Mouse (Mus musculus) forebrain, postnatal 0 days (tissue): ENCODE data around the gene Nlrc3. TPM values are rescaled to one million over a fixed set of nuclear protein-coding genes. Genes with fewer than 3 reads are reported as not detected.

Source experiments
- ATAC-seq: fragments of 200-750 bp; cut with Nextera tagmentation; 2 replicates; pipeline ENCODE4 v1.8.0; 2017; ENCODE audit warnings: mild to moderate bottlenecking, moderate library complexity
- DNase-seq: peaks from one replicate; pipeline ENCODE4 v3.0.0-alpha.2; 2015
- H3K27ac ChIP-seq: fragments of 300-500 bp; sonication (generic); 2 replicates; pipeline ENCODE4 v1.5.1; 2014; ENCODE audit warnings: low read depth, mild to moderate bottlenecking, antibody characterized with exemption, low read length, moderate library complexity, mixed read lengths
- H3K27me3 ChIP-seq: fragments of 300-500 bp; sonication (generic); 2 replicates; pipeline ENCODE4 v1.6.1; 2014; ENCODE audit warnings: mild to moderate bottlenecking, low read length, mixed read lengths; ENCODE audit not compliant: insufficient read depth
- H3K36me3 ChIP-seq: fragments of 300-500 bp; sonication (generic); 2 replicates; pipeline ENCODE4 v1.6.1; 2014; ENCODE audit warnings: mild to moderate bottlenecking, moderate library complexity; ENCODE audit not compliant: insufficient read depth
- H3K4me1 ChIP-seq: fragments of 300-500 bp; sonication (generic); 2 replicates; pipeline ENCODE4 v1.6.1; 2014; ENCODE audit warnings: antibody characterized with exemption; ENCODE audit not compliant: insufficient read depth
- H3K4me2 ChIP-seq: fragments of 300-500 bp; sonication (generic); 2 replicates; pipeline ENCODE4 v1.6.1; 2014; ENCODE audit warnings: low read depth, mild to moderate bottlenecking, moderate library complexity
- H3K4me3 ChIP-seq: fragments of 300-500 bp; sonication (generic); 2 replicates; pipeline ENCODE4 v1.5.1; 2014; ENCODE audit warnings: low read depth, low read length, mixed read lengths
- H3K9ac ChIP-seq: fragments of 300-500 bp; sonication (generic); 2 replicates; pipeline ENCODE4 v1.6.1; 2014; ENCODE audit warnings: mild to moderate bottlenecking
- H3K9me3 ChIP-seq: fragments of 300-500 bp; sonication (generic); 2 replicates; pipeline ENCODE4 v1.6.1; 2016; ENCODE audit warnings: low read length
- CTCF ChIP-seq: sonication (generic); IDR thresholded peaks from 2 replicates; pipeline ENCODE4 v1.5.1; 2016; ENCODE audit warnings: antibody characterized with exemption, control low read depth, low read depth
- WGBS: fragments of 180-500 bp; shearing (Covaris S2); extraction: QIAGEN DNeasy Blood & Tissue Kit; methylation state at CpG from one replicate; pipeline ENCODE4 v1.1.7; 2014; 5-methylcytosine and 5-hydroxymethylcytosine counted together
- polyA plus RNA-seq: library from polyadenylated mRNA; unstranded; fragments of >200 nt; fragmentation: Nextera tagmentation; extraction: Ambion mirVana; gene quantifications from 2 replicates; pipeline ENCODE4 v1.2.1, GENCODE M21; 2015
- total RNA-seq: library from RNA; depleted of rRNA; stranded (reverse); fragments of >200 nt; gene quantifications from 2 replicates; pipeline ENCODE4 v1.2.3, GENCODE M21; 2014

Nlrc3 gene
- total and polyA plus RNA-seq, 2 experiments from 2014 or later, result 0.62 to 0.76 TPM

DNA sequence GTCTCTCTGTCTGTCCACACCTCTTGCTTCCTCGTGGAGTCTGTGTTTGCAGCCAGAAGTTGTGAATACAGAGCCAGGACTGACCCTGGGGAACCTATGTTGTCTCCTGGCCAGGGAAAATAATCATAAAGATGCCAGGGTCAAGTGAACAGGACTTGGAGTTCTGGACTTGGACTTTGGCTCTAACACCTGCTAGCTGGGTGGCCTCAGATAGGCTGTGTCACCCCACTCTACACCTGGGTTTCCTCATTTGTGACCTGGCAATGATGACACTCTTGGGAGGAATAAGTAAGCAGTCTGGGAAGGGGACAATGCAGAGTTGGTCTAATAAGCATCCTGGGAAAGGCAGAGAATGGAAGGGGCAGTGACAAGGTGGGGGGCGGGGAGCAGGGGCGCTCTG lies 10.9 kb downstream of the Nlrc3 start:
- Histone ChIP-seq H3K4me1 (no peaks in the 10 kb centered on the region), H3K4me2 (no peak overlapping the region), H3K4me3 (no peak overlapping the region), H3K9ac (no peak overlapping the region), H3K27ac (no peak overlapping the region), H3K27me3 (no peaks in the 10 kb centered on the region), H3K9me3 (no peaks in the 10 kb centered on the region), H3K36me3 (no peaks in the 10 kb centered on the region)
- 78% methylated on average over 3 of the region's 3 CpGs for WGBS
- no peak for TF ChIP-seq CTCF
- ATAC-seq (no peak), DNase-seq (no peak)

GRCm38 (mm10) chr16:3964990-3965389 lies 11.4 kb downstream of the Nlrc3 start:
- DNase-seq (no peak), ATAC-seq (no peak)
- 82% methylated on average over 10 of the region's 10 CpGs for WGBS
- no peak for TF ChIP-seq CTCF
- no peaks in the 10 kb centered on the region for H3K36me3 ChIP-seq
- no peak overlapping the region for H3K27ac ChIP-seq
- no peak overlapping the region for H3K4me2 ChIP-seq
- H3K9ac ChIP-seq, result no peak overlapping the region
- H3K9me3 ChIP-seq, result no peaks in the 10 kb centered on the region
- H3K27me3 ChIP-seq, result no peaks in the 10 kb centered on the region
- no peak overlapping the region for H3K4me3 ChIP-seq
- H3K4me1 ChIP-seq, result no peaks in the 10 kb centered on the region

DNA sequence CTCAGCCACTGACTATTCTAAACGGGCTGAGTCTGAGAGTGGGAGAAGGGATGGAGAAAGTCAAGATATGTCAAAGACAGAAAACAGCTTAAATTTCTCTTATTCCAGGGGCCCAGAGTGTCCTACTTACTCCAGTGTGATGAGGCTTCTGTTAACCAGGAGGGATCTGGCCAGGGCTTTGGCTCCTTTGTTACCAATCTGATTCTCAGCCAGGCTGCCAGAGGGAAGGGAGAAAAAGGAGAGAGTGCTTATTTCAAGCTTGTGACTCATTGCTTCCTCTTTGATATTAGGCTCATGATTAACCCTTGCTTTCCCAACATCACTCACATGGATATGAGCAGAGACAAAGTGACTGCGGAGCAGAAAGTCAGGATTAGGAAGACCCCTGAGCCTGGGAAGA lies 17.2 kb downstream of the Nlrc3 start:
- no peak for TF ChIP-seq CTCF
- ATAC-seq (no peak), DNase-seq (no peak)
- H3K27me3 ChIP-seq, result no peaks in the 10 kb centered on the region
- no peak overlapping the region for H3K9ac ChIP-seq
- no peak overlapping the region for H3K27ac ChIP-seq
- H3K36me3 ChIP-seq, result no peaks in the 10 kb centered on the region
- 72% methylated on average over 2 of the region's 2 CpGs for WGBS
- H3K4me1 ChIP-seq, result no peaks in the 10 kb centered on the region
- no peak overlapping the region for H3K4me3 ChIP-seq
- no peak overlapping the region for H3K4me2 ChIP-seq
- H3K9me3 ChIP-seq, result no peaks in the 10 kb centered on the region

GRCm38 (mm10) chr16:3956369-3956768 lies 20.1 kb downstream of the Nlrc3 start:
- DNase-seq, result no peak

DNA sequence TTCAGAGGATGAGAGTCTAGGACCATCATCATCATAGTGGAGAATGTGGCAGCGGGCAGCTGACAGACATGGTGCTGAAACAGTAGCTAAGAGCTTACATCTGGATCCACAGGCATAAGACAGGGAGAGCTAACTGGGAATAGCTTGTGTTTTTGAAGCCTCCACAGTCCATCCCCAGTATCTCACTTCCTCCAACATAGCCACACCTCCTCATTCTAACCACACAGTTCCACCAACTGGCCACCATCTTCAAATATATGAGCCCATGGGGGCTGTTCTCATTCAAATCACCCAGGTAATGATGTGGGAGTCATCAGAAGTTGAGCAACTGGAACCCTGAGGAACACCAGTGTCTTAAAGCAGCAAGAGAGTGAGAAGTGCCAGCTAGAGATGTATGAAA lies 25.3 kb downstream of the Nlrc3 start:
- 96% methylated on average over 1 of the region's 1 CpGs for WGBS
- H3K9me3 ChIP-seq, result no peaks in the 10 kb centered on the region
- no peaks in the 10 kb centered on the region for H3K4me1 ChIP-seq
- DNase-seq (no peak), ATAC-seq (no peak)
- no peak for TF ChIP-seq CTCF
- no peaks in the 10 kb centered on the region for H3K36me3 ChIP-seq
- H3K4me2 ChIP-seq, result no peak overlapping the region
- H3K4me3 ChIP-seq, result no peak overlapping the region
- H3K9ac ChIP-seq, result no peak overlapping the region
- no peak overlapping the region for H3K27ac ChIP-seq
- H3K27me3 ChIP-seq, result no peaks in the 10 kb centered on the region

More at GRCm38 (mm10) chr16:3956369-3956768, 20.1 kb downstream of the Nlrc3 start:
- WGBS, result 80% methylated on average over 6 of the region's 6 CpGs
- Histone ChIP-seq H3K9ac (no peak overlapping the region), H3K9me3 (no peaks in the 10 kb centered on the region), H3K4me2 (no peak overlapping the region), H3K36me3 (no peaks in the 10 kb centered on the region), H3K4me1 (no peaks in the 10 kb centered on the region), H3K27ac (no peak overlapping the region), H3K4me3 (no peak overlapping the region), H3K27me3 (no peaks in the 10 kb centered on the region)
- no peak for ATAC-seq
- TF ChIP-seq CTCF, result no peak

GRCm38 (mm10) chr16:3934701-3935100 lies 41.7 kb downstream of the Nlrc3 start:
- Histone ChIP-seq H3K4me2 (no peak overlapping the region), H3K9me3 (no peaks in the 10 kb centered on the region), H3K27me3 (no peaks in the 10 kb centered on the region), H3K27ac (no peak overlapping the region), H3K4me1 (no peaks in the 10 kb centered on the region), H3K36me3 (peaks cover 75% of the 10 kb centered on the region), H3K4me3 (no peak overlapping the region), H3K9ac (no peak overlapping the region)
- DNase-seq (no peak), ATAC-seq (no peak)
- no peak for TF ChIP-seq CTCF
- WGBS, result 95% methylated on average over 4 of the region's 4 CpGs

DNA sequence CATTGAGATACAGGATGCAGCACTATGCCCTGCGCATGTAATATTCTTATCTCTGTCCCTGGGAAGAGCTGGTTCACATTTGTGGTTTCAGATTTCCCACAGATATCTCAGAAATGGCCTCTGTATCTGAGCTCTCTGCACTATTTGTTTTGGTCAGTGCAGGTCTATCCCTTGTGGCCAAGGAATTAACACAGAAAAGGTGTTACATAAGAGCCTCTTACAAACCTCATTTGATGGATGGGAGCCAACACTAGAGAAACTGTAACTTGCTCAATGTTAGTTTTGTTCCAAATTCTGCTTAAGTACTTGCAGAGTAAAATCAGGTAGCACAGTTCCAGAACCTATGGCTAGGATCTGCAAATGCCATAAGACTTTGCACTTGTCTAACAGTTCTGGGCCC lies 42.3 kb downstream of the Nlrc3 start:
- Histone ChIP-seq H3K9me3 (no peaks in the 10 kb centered on the region), H3K4me3 (no peak overlapping the region), H3K27me3 (no peaks in the 10 kb centered on the region), H3K4me1 (no peaks in the 10 kb centered on the region), H3K36me3 (peaks cover 73% of the 10 kb centered on the region), H3K27ac (no peak overlapping the region), H3K9ac (no peak overlapping the region), H3K4me2 (no peak overlapping the region)
- WGBS, result 95% methylated on average over 1 of the region's 1 CpGs
- no peak for DNase-seq
- TF ChIP-seq CTCF, result no peak
- ATAC-seq, result no peak

- TF ChIP-seq CTCF, result no peak
- H3K9ac ChIP-seq, result no peak overlapping the region
- DNase-seq, result no peak
- no peaks in the 10 kb centered on the region for H3K27me3 ChIP-seq
- H3K4me1 ChIP-seq, result no peaks in the 10 kb centered on the region
- H3K4me2 ChIP-seq, result no peak overlapping the region
- ATAC-seq, result no peak
- WGBS, result 94% methylated on average over 6 of the region's 6 CpGs
- H3K9me3 ChIP-seq, result no peaks in the 10 kb centered on the region
- H3K36me3 ChIP-seq, result peaks cover 73% of the 10 kb centered on the region
- no peak overlapping the region for H3K4me3 ChIP-seq
- no peak overlapping the region for H3K27ac ChIP-seq
These were observed 42.9 kb downstream of the Nlrc3 start for GRCm38 (mm10) chr16:3933536-3933935.
